Comparison of ENCODE assay signal across 18 mouse cellular contexts in genomic region chr4:139179218-139179617, GRCm38 (mm10). TPM values are rescaled to one million over a fixed set of nuclear protein-coding genes. Genes with fewer than 3 reads are reported as not detected.
DNase-seq lines count a peak whose midpoint lies in the region; ATAC-seq and TF ChIP-seq lines count a peak whose summit lies in the region.
"Had no signal": no experiment of that assay in that cellular context is flagged by ENCODE, and none has a peak within 500 bp of the region (broad histone marks: within the 10 kb centered on the region; RNA-seq: fewer than 3 reads in every experiment).

No protein-coding gene starts in this region.

- WGBS in heart, adult 2 months, result 59% methylated on average over 2 of the region's 2 CpGs
- 84% methylated on average over 2 of the region's 2 CpGs for WGBS in heart, embryonic 12.5 days
- WGBS in lung, postnatal 0 days, result 90% methylated on average over 2 of the region's 2 CpGs
- WGBS in small intestine, adult 2 months, result 63% methylated on average over 2 of the region's 2 CpGs

- no peak for TF ChIP-seq POLR2A in heart, adult 2 months (IDR thresholded peaks at IDR 0.05; ENCODE audit: insufficient read depth, low read depth, low read length)
- TF ChIP-seq POLR2A in small intestine, adult 2 months (IDR thresholded peaks at IDR 0.05; ENCODE audit: low read depth, low read length), result no peak

- H3K27me3 ChIP-seq in heart, adult 2 months (ENCODE audit: control insufficient read depth, insufficient read depth, low read length), result no peaks in the 10 kb centered on the region
- H3K27me3 ChIP-seq in heart, embryonic 12.5 days (replicated peaks), result no peaks in the 10 kb centered on the region; the same call in 1 of the 2 replicates
- no peaks in the 10 kb centered on the region for H3K27me3 ChIP-seq in lung, postnatal 0 days (replicated peaks; ENCODE audit: insufficient read depth, low read length)
- no peaks in the 10 kb centered on the region for H3K27me3 ChIP-seq in small intestine, adult 2 months (ENCODE audit: control insufficient read depth, insufficient read depth, low read length)
- H3K27me3 ChIP-seq: hindbrain, embryonic 15.5 days; midbrain, embryonic 12.5 days; neural tube, embryonic 12.5 days had no signal

- peaks cover 3% of the 10 kb centered on the region; the same call in 1 of the 2 replicates for H3K9me3 ChIP-seq in heart, embryonic 12.5 days (replicated peaks)
- H3K9me3 ChIP-seq in lung, postnatal 0 days (ENCODE audit: low read length), result no peaks in the 10 kb centered on the region
- H3K9me3 ChIP-seq: hindbrain, embryonic 15.5 days had no signal

- intact Hi-C loops in heart, adult 2 months (cut with DNase I), result no loop called here

- H3K27ac ChIP-seq in heart, adult 2 months, result no peak overlapping the region
- H3K27ac ChIP-seq in heart, embryonic 12.5 days (ENCODE audit: poor library complexity, severe bottlenecking), result no peak overlapping the region
- peak overlapping the region; percentile 47; the same call in 1 of the 2 replicates for H3K27ac ChIP-seq in lung, postnatal 0 days (ENCODE audit: low read length)
- H3K27ac ChIP-seq in small intestine, adult 2 months (ENCODE audit: insufficient read depth, low read depth, low read length), result peak overlapping the region; percentile 92
- H3K27ac ChIP-seq: forebrain, embryonic 10.5 days; hindbrain, embryonic 15.5 days; left cerebral cortex, adult 2 months; midbrain, embryonic 12.5 days; neural tube, embryonic 12.5 days had no signal

- TF ChIP-seq CTCF in heart, adult 2 months (IDR thresholded peaks at IDR 0.05), result peak; percentile 12; the same call in 1 of the 2 replicates
- TF ChIP-seq CTCF in lung, postnatal 0 days (IDR thresholded peaks at IDR 0.05), result peak; percentile 29; the same call in 1 of the 2 replicates
- no peak for TF ChIP-seq CTCF in small intestine, adult 2 months (IDR thresholded peaks at IDR 0.05; ENCODE audit: extremely low read depth, insufficient read length, insufficient replicate concordance, low read depth, low read length)

- H3K79me2 ChIP-seq in heart, adult 2 months (replicated peaks; ENCODE audit: control insufficient read depth, insufficient read depth, low read length), result no peaks in the 10 kb centered on the region

- peaks cover 6% of the 10 kb centered on the region for H3K4me1 ChIP-seq in heart, adult 2 months (ENCODE audit: control insufficient read depth, insufficient read depth, low read length)
- peaks cover 11% of the 10 kb centered on the region for H3K4me1 ChIP-seq in heart, embryonic 12.5 days (replicated peaks)
- H3K4me1 ChIP-seq in lung, postnatal 0 days (ENCODE audit: insufficient read depth, low read depth, low read length), result no peaks in the 10 kb centered on the region; the same call in 1 of the 2 replicates
- H3K4me1 ChIP-seq in small intestine, adult 2 months (ENCODE audit: control insufficient read depth, insufficient read depth, insufficient read length, low read length), result peaks cover 26% of the 10 kb centered on the region
- H3K4me1 ChIP-seq: midbrain, embryonic 12.5 days; neural tube, embryonic 12.5 days had no signal

- no peak overlapping the region for H3K9ac ChIP-seq in heart, adult 2 months (ENCODE audit: low read depth, low read length)
- H3K9ac ChIP-seq in heart, embryonic 12.5 days, result no peak overlapping the region
- no peak overlapping the region for H3K9ac ChIP-seq in lung, postnatal 0 days (replicated peaks; ENCODE audit: low read depth)
- H3K9ac ChIP-seq: hindbrain, embryonic 15.5 days; midbrain, embryonic 12.5 days; neural tube, embryonic 12.5 days had no signal

- TF ChIP-seq EP300 in heart, adult 2 months (IDR thresholded peaks at IDR 0.05; ENCODE audit: insufficient read depth, low read depth, low read length), result no peak
- no peak for TF ChIP-seq EP300 in lung, postnatal 0 days (IDR thresholded peaks at IDR 0.05)

- no peaks in the 10 kb centered on the region for H3K36me3 ChIP-seq in heart, adult 2 months (ENCODE audit: control insufficient read depth, insufficient read depth, low read length)
- H3K36me3 ChIP-seq in heart, embryonic 12.5 days, result no peaks in the 10 kb centered on the region
- no peaks in the 10 kb centered on the region for H3K36me3 ChIP-seq in lung, postnatal 0 days (ENCODE audit: insufficient read depth, low read length)
- H3K36me3 ChIP-seq in small intestine, adult 2 months (ENCODE audit: control insufficient read depth, insufficient read depth, low read length), result no peaks in the 10 kb centered on the region
- H3K36me3 ChIP-seq: forebrain, embryonic 10.5 days; hindbrain, embryonic 15.5 days; midbrain, embryonic 12.5 days; neural tube, embryonic 12.5 days had no signal

- no peak for DNase-seq in heart, adult 2 months
- DNase-seq in lung, postnatal 0 days (ENCODE audit: low spot score), result no peak
- DNase-seq in lung, postnatal 10 days, result no peak
- DNase-seq in cerebellum, postnatal 14 days, result no peak
- DNase-seq in urinary bladder, postnatal 36 days (ENCODE audit: low spot score in 2 of 2), result no peak
- DNase-seq in adrenal gland, adult 2 months, result no peak
- DNase-seq: cerebellum, adult 18-20 months; gastrocnemius, adult 2 months; kidney, adult 8-10 months; kidney, postnatal 14 days; left cerebral cortex, postnatal 4 days had no signal

- no peak overlapping the region for H3K4me3 ChIP-seq in heart, adult 2 months
- H3K4me3 ChIP-seq in heart, embryonic 12.5 days, result no peak overlapping the region
- H3K4me3 ChIP-seq in lung, postnatal 0 days (ENCODE audit: low read depth, low read length), result no peak overlapping the region
- no peak overlapping the region for H3K4me3 ChIP-seq in small intestine, adult 2 months (ENCODE audit: low read depth, low read length)
- H3K4me3 ChIP-seq: forebrain, embryonic 10.5 days; gastrocnemius, adult 2 months; hindbrain, embryonic 15.5 days; left cerebral cortex, adult 2 months; midbrain, embryonic 12.5 days; neural tube, embryonic 12.5 days had no signal

- no peak overlapping the region for H3K4me2 ChIP-seq in heart, embryonic 12.5 days
- no peak overlapping the region for H3K4me2 ChIP-seq in lung, postnatal 0 days (replicated peaks; ENCODE audit: low read depth, low read length)
- H3K4me2 ChIP-seq: hindbrain, embryonic 15.5 days; midbrain, embryonic 12.5 days; neural tube, embryonic 12.5 days had no signal

- ATAC-seq in heart, embryonic 12.5 days (ENCODE audit: insufficient number of reproducible peaks, low FRiP score), result no peak
- ATAC-seq in lung, postnatal 0 days, result no peak

RNA-seq across cellular contexts. Expression of gene Capzb, which starts 13.5 kb away (rescaled TPM):
- total RNA-seq in heart, adult 2 months (2021), result 100 to 1,000 TPM; 342 to 392 TPM
- 160 and 191 TPM in 2 replicates for polyA plus RNA-seq in heart, adult 2 months (2012; rRNA removed)
- polyA plus RNA-seq in heart, embryonic 12.5 days (2016; fragmentation: Nextera tagmentation; extraction: Ambion mirVana), result 395 and 402 TPM in 2 replicates
- 401 and 408 TPM in 2 replicates for polyA plus RNA-seq in lung, postnatal 0 days (2015; fragmentation: Nextera tagmentation; extraction: Ambion mirVana)
- 159 and 390 TPM in 2 replicates for polyA plus RNA-seq in small intestine, adult 2 months (2012; rRNA removed)
- 100 to 1,000 TPM; 312 to 392 TPM for total RNA-seq in adrenal gland, adult 2 months (2021)
- 140 and 199 TPM in 2 replicates for polyA plus RNA-seq in adrenal gland, adult 2 months (2012; rRNA removed)

RNA-seq across cellular contexts. Expression of gene Minos1, which starts 48.3 kb away (rescaled TPM):
- total RNA-seq in heart, adult 2 months (2021), result 100 to 1,000 TPM; 586 to 660 TPM
- 203 and 282 TPM in 2 replicates for polyA plus RNA-seq in heart, adult 2 months (2012; rRNA removed)
- 682 and 719 TPM in 2 replicates for polyA plus RNA-seq in heart, embryonic 12.5 days (2016; fragmentation: Nextera tagmentation; extraction: Ambion mirVana)
- 474 and 487 TPM in 2 replicates for polyA plus RNA-seq in lung, postnatal 0 days (2015; fragmentation: Nextera tagmentation; extraction: Ambion mirVana)
- 15.4 and 29.4 TPM in 2 replicates for polyA plus RNA-seq in small intestine, adult 2 months (2012; rRNA removed)
- total RNA-seq in adrenal gland, adult 2 months (2021), result 100 to 1,000 TPM; 333 to 412 TPM
- polyA plus RNA-seq in adrenal gland, adult 2 months (2012; rRNA removed), result 26.7 and 38.9 TPM in 2 replicates

Comparison
In these comparisons a context has a peak if more than half of its experiments do, and no peak if none do; other contexts are left out.
1. H3K27ac ChIP-seq: peak in lung, postnatal 0 days (single experiment) and small intestine, adult 2 months (single experiment); none in heart, adult 2 months (single experiment) and heart, embryonic 12.5 days (single experiment).